Comparison of ENCODE assay signal across 7 mouse cellular contexts in genomic region chr13:30272040-30272686, GRCm38 (mm10).
DNase-seq lines count a peak whose midpoint lies in the region; ATAC-seq and TF ChIP-seq lines count a peak whose summit lies in the region.

No protein-coding gene starts in this region.

- peak; percentile 80 for TF ChIP-seq CTCF in liver, embryonic 14.5 days (IDR thresholded peaks at IDR 0.05; ENCODE audit: low read depth)

- peak; percentile 11 for DNase-seq in spleen, adult 12 weeks (ENCODE audit: low spot score)
- DNase-seq in spleen, postnatal 4 days (ENCODE audit: low spot score in 2 of 2), result no peak
- DNase-seq in hindlimb bud, embryonic 11.5 days (ENCODE audit: extremely low spot score, low read depth, low spot score), result peak; percentile 12
- DNase-seq in liver, embryonic 14.5 days (ENCODE audit: low read depth in 3 of 3, low spot score in 3 of 3), result peak in 1 of 3 experiments; percentile 4
- peak; percentile 69 for DNase-seq in retina, postnatal 1 day

- no peaks in the 10 kb centered on the region for H3K36me3 ChIP-seq in liver, embryonic 14.5 days (replicated peaks; ENCODE audit: control insufficient read depth, insufficient read depth, low read depth)

- H3K27me3 ChIP-seq in liver, embryonic 14.5 days (ENCODE audit: control insufficient read depth, insufficient read depth, low read length), result no peaks in the 10 kb centered on the region

- H3K4me2 ChIP-seq in liver, embryonic 14.5 days (ENCODE audit: low read depth), result no peak overlapping the region

- no peak overlapping the region for H3K4me3 ChIP-seq in liver, embryonic 14.5 days (ENCODE audit: insufficient read depth in 1 of 2, low read depth in 2 of 2, low read length in 2 of 2)

- ATAC-seq in activated CD4-positive, CD25-positive, alpha-beta regulatory T cell, adult 4 months, result peak; percentile 28
- ATAC-seq in erythroblast, adult 5-6 weeks (replicated peaks; ENCODE audit: low FRiP score, poor library complexity, severe bottlenecking), result peak; percentile 96
- ATAC-seq in liver, embryonic 14.5 days (ENCODE audit: insufficient read depth), result no peak

- H3K27ac ChIP-seq in liver, embryonic 14.5 days, result no peak overlapping the region

- no peak for TF ChIP-seq EP300 in liver, embryonic 14.5 days (IDR thresholded peaks at IDR 0.05; ENCODE audit: low read depth)

- no peak overlapping the region for H3K9ac ChIP-seq in liver, embryonic 14.5 days (replicated peaks)

- 11% methylated on average over 6 of the region's 6 CpGs for WGBS in liver, embryonic 14.5 days (ENCODE audit: insufficient replicate concordance)

- no peaks in the 10 kb centered on the region for H3K4me1 ChIP-seq in liver, embryonic 14.5 days (replicated peaks; ENCODE audit: control insufficient read depth in 2 of 2, insufficient read depth in 2 of 2, low read length in 1 of 2)

- no peaks in the 10 kb centered on the region for H3K9me3 ChIP-seq in liver, embryonic 14.5 days (ENCODE audit: control insufficient read depth, low read length)

Comparison
In these comparisons a context has a peak if more than half of its experiments do, and no peak if none do; other contexts are left out.
1. DNase-seq: peak in spleen, adult 12 weeks (single experiment), hindlimb bud, embryonic 11.5 days (single experiment) and retina, postnatal 1 day (single experiment); none in spleen, postnatal 4 days (0 of 2).